Mouse (Mus musculus): Measurements from ENCODE around the gene Ibtk. TPM values are rescaled to one million over a fixed set of nuclear protein-coding genes. Genes with fewer than 3 reads are reported as not detected.
"Not testable (repeated sequence)": the region's sequence is repeated elsewhere in the genome, so short reads cannot be mapped to it uniquely, and the experiment has no call there.

Gene Ibtk
- polyA plus RNA-seq (2017; shearing (Covaris generic)): 10 to 100 TPM; 20.5 to 33.2 TPM

GRCm38 (mm10) chr9:85749142-85749921, at the start of gene Ibtk:
TSS of gene Ibtk (minus strand) at chr9:85749334.
- ATAC-seq: peak; percentile 84

- not testable (repeated sequence) for ATAC-seq
Observed at GRCm38 (mm10) chr9:85791521-85791920, 42.4 kb upstream of the Ibtk start.

DNA sequence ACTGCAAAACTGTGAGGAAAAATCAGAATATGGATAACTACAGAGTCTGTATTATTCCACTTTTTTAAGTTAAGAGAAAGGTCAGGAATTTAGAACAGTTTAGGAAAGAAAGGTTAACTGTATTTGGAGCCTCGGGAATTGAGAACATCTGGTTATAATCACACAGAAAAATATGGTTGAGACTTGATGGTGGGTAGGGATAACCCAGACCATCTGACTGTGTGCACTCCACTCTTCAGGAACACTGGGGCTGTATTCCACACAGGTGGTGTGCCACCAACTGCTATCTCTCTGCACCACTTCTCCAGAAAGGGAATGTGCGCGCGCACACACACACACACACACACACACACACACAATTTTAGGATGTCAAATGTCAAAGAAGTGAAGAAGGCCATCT, 31.1 kb upstream of the Ibtk start:
- no peak for ATAC-seq

GRCm38 (mm10) chr9:85779458-85779857, 30.3 kb upstream of the Ibtk start:
- ATAC-seq: peak; percentile 41

GRCm38 (mm10) chr9:85777544-85777943, 28.4 kb upstream of the Ibtk start:
- no peak for ATAC-seq

DNA sequence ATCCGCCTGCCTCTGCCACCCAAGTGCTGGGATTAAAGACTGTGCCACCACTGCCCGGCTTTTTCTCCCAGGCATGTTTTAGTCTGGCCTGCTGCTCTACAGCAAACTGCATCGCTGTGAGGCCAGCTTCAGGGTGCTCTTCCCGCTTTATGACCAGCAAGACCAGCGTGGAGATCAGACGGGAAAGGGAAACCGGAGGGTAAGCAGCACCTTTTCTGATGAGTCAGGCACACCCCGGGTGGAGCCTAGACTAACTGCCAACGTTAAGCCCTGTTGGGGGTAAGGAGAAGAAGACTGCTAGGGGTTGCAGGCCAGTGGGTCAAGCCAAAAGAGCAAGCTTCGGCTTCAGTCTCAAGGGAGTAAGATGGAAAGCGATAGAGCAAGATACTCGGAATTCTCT, 23.1 kb upstream of the Ibtk start:
- no peak for ATAC-seq

DNA sequence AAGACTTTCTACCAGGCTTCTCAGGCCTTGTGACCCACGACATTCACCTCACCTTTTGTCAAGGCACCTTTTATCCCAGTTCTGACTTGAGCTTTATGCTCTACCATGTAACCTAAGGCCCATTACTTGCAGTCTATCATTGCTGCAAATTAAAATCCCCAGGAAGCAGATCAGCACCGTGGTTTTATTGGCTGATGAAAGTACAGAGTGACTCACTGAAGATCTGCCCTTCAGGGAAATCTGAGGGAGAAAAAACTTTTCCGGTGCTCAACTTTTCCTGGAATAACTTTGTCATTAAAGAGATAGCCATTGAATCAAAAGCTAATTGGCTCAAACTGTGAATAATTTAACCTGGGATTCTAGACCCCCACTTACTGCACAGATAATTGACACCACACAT, 22.3 kb upstream of the Ibtk start:
- ATAC-seq: no peak

DNA sequence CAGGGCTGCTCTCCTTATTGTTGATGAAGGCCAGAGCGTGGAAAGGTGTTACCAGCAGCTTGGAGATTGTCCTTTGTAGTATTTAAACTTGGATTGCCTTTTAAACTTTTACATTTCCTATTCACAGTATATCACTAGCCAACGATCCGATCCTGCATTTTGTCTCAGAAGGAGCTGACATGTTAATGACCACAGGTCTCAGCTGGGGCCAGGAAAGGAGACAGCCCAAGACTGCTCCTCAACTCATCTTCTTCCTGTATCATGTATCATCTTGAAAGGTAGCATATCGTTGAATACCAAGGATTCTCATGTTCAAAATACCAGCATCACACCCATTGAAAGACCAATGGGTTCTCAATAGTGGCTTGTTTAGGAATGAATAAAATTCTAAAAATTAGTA, 21.2 kb upstream of the Ibtk start:
- no peak for ATAC-seq

GRCm38 (mm10) chr9:85769057-85769789, 20.1 kb upstream of the Ibtk start:
- no peak for ATAC-seq

DNA sequence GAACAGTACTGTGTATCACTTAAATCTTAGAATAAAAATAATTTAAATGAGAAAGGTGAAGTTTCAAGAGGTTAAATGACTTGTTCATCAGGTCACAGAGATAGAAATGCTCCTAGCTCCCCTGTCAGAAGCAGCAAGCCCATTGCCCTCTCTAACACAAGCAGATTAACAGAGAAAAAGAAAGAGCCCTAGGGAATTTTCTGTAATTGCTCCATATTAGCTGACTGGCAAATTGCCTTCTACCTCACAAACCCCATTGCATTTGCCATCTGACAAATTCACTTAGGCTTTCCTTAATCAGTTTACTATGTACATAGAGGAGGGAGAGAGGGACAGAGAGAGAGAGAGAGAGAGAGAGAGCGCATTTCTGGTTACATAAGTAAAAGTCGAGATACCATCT, 18.1 kb upstream of the Ibtk start:
- ATAC-seq: no peak

GRCm38 (mm10) chr9:85762476-85762875, 13.3 kb upstream of the Ibtk start:
- no peak for ATAC-seq

- no peak for ATAC-seq
Observed at GRCm38 (mm10) chr9:85750797-85751196, 1.7 kb upstream of the Ibtk start.

DNA sequence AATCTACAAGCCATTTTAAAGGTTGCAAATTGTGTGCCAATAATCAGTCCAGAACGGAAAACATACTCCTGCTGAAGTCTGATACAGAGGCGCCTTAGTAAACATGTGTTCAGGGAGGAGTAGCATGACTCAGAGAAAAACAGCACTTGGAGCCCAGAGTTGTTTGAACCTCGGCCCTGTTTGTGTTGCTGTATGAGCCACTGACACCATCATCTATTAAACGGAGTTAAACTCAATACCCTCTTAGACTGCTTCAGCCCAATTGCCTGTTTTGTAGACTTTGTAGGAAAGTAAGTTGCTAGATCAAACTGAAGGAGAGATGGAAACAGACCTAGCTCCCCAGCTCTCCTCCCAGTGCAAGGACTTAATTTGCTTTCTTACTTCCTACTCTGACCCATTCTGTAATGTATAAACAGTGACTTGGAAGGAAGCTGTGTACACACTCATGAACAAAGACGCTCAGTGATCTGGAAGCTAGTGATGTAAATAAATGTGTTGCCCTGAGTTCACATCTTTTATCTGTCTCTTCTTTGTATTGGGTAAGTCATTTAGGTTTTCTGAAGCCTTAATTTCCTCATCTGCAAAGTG, 882 bp upstream of the Ibtk start:
- peak; percentile 9 for ATAC-seq

DNA sequence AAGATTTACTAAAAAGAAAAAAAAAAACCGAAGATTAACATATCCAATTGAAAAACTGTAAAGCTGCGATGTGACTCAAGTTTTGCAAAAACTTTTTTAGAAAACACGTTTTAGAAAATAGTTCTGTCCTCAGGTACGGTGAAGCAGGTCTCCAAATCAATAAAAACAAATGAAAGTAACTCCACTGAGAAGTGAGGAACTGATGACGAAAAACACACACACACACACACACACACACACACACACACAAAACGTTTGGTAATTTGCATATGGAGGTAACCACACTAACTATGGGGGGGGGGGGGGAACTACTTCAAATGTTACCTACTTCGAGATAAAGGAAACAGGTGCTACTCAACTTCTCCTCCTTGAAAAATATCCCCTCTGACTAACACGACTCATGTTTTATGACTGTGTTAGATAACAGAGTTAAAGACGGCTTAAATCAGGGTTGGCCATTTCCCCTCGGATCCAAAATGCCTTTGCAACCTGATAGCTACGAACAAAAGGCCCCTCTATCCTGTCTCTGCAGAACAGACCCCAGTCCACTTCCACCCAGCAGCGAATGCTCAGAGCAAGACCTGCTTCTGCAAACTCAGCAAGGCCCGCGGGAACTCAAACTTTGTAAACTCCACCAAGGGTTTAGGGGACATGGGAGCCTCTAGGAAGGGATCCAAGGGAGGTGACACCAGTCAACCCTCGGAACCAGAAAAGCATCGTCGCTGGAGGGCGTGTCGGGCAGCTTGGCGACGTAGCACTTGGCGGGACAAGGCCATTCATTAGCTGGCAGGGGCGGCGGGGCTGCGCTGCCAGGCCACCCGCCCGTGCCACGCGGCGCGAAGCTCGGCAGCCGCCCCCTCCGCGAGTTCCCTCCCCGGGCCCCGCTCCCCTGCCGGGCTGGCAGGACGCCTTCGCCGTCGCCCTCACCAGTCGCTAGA, 661 bp downstream of the Ibtk start:
- ATAC-seq: peak; percentile 58

GRCm38 (mm10) chr9:85745566-85745965, 3.6 kb downstream of the Ibtk start:
- no peak for ATAC-seq

DNA sequence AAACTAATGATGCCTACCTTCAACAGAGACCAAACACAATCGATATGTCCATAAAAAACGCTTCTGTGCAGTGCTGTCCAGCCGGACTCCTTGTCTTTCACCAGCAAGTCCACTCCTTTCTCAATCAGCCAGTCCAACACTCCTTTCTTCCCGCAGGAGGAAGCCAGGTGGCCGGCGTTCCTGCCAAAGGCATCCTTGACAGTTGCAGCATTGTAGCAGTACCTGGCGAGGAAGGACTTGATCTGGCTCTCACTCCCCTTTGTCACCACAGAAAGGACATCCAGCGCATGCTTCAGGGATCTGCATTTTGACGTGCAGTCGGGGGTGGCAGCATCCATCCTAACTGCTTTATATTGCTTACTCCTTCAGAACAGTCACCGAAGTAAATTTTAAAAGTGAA, 5.8 kb downstream of the Ibtk start:
- no peak for ATAC-seq

- ATAC-seq: no peak
Observed at GRCm38 (mm10) chr9:85742107-85742506, 7.0 kb downstream of the Ibtk start.

DNA sequence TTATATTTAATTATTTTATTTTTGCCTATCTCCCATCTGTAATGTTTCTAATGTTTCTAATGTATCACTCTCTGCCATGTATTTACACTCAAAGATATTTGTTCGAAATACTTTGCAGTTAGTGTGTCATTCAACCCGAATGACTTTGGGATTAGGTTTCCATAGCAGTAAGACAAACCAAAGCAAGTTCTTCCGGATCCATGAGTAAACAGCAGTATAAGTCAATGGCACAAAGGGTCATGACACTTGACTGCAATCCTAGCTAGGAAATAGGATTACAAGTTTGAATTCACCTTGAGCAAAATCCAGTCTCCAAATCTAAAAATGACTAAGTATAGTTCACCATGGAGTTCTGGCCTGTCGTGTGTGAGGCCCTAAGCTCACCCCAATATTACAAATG, 9.9 kb downstream of the Ibtk start:
- no peak for ATAC-seq

DNA sequence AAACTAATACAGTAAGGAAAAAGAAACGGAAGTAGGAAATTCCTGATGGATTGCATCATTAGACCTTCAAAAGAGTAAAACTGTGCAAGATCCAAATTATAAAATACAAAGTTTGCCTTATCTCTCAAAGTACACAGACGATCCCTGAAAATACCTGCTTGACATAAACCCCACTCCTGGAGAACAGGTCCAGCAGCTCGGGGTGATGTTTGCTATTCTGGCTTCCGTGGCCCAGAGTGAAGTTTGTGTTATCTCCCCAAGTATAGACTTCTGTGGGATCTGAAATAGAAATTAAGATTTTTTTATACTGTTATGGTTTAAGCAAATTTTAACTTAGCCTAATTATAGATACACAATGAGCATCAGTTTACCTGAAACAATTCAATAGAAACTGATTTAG, 14.3 kb downstream of the Ibtk start:
- no peak for ATAC-seq

DNA sequence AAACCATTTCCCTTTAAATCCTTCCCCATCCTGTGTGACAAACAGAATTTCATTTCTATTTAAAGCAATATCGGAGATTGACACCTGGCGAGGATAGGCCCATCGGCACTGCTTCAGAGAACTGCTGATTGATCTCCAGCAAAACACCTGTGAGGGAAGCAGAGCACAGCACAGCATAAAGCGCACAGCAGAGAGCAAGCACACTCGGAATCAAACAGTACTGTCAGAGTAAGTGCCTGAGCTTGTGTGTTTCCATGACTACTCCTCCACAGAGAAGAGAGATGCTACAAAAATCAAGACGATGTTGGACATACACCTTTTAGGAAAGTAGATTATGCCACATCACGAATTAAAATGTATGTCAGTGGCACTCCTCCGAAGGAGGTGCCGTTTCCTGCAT, 25.1 kb downstream of the Ibtk start:
- no peak for ATAC-seq

DNA sequence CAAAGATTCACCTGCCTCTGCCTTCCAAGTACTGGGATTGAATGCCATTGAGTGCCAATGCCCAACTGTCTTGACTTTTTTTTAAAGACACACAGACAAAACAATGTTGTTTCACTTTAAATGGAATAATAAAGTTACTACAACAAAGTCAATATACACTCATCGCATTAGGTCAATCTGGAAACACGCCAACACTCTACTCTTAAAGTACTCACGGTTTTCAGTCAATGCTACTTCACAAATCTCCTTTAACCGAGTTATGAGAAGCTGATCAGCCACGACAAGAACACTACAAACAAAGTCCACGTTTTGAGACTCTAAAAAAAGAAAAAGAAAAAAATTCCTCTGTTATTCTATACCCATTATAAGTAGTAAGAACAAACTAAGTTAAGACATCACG, 31.8 kb downstream of the Ibtk start:
- no peak for ATAC-seq

DNA sequence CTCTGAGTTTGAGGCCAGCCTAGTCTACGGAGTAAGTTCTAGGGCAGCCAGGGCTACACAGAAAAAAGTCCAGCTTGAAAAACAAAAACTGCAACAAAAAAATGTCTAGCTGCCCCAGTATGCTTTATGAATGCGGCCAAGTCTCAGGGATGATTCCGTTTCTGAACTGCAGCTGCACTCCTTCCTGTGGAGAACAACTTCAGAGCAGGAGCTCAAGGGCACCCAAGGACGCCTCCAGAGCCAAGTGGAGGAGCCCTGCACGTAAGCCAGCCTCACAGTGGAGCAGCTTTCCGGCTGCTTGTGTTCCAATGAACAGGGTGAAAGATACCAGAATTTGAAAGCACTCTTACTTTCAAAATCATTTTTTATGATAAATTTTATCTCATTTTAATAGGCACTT, 41.8 kb downstream of the Ibtk start:
- no peak for ATAC-seq

- no peak for ATAC-seq
Observed at GRCm38 (mm10) chr9:85701981-85702380, 47.2 kb downstream of the Ibtk start.
